Mouse (Mus musculus) retina, adult 2 months (tissue): ENCODE data around the gene Tox2.

Experiments used
- DNase-seq: peaks from one replicate; pipeline ENCODE4 v3.0.0-alpha.2; 2012; ENCODE audit warnings: low read depth, low spot score

Tox2 gene

GRCm38 (mm10) chr2:163202884-163203634 lies at the start of gene Tox2:
Gene Tox2 (plus strand): TSS chr2:163203125.
- no peak for DNase-seq

- no peak for DNase-seq
Observed at GRCm38 (mm10) chr2:163154673-163155072, 48.3 kb upstream of the Tox2 start.

GRCm38 (mm10) chr2:163158979-163159378 lies 43.9 kb upstream of the Tox2 start:
- no peak for DNase-seq

GRCm38 (mm10) chr2:163164461-163164990 lies 38.4 kb upstream of the Tox2 start:
- DNase-seq, result no peak

GRCm38 (mm10) chr2:163166067-163166805 lies 36.7 kb upstream of the Tox2 start:
- no peak for DNase-seq

- DNase-seq, result no peak
Observed at GRCm38 (mm10) chr2:163171891-163172290, 31.0 kb upstream of the Tox2 start.

- DNase-seq, result no peak
Observed at GRCm38 (mm10) chr2:163174066-163174465, 28.9 kb upstream of the Tox2 start.

- no peak for DNase-seq
Observed at GRCm38 (mm10) chr2:163175831-163176230, 27.1 kb upstream of the Tox2 start.

GRCm38 (mm10) chr2:163176502-163176901 lies 26.4 kb upstream of the Tox2 start:
- no peak for DNase-seq

- no peak for DNase-seq
Observed at GRCm38 (mm10) chr2:163187552-163187951, 15.4 kb upstream of the Tox2 start.

GRCm38 (mm10) chr2:163189596-163189995 lies 13.3 kb upstream of the Tox2 start:
- DNase-seq, result no peak

- no peak for DNase-seq
Observed at GRCm38 (mm10) chr2:163190004-163190441, 12.9 kb upstream of the Tox2 start.

GRCm38 (mm10) chr2:163192485-163192884 lies 10.4 kb upstream of the Tox2 start:
- DNase-seq, result no peak

GRCm38 (mm10) chr2:163194015-163194414 lies 8.9 kb upstream of the Tox2 start:
- DNase-seq, result no peak

- no peak for DNase-seq
Observed at GRCm38 (mm10) chr2:163194543-163194942, 8.4 kb upstream of the Tox2 start.

- no peak for DNase-seq
Observed at GRCm38 (mm10) chr2:163195106-163195833, 7.7 kb upstream of the Tox2 start.

- DNase-seq, result no peak
Observed at GRCm38 (mm10) chr2:163195834-163196145, 7.1 kb upstream of the Tox2 start.

- DNase-seq, result no peak
Observed at GRCm38 (mm10) chr2:163201897-163202296, 1.0 kb upstream of the Tox2 start.

GRCm38 (mm10) chr2:163202553-163202883 lies 407 bp upstream of the Tox2 start:
- no peak for DNase-seq

GRCm38 (mm10) chr2:163203635-163204547 lies 966 bp downstream of the Tox2 start:
- no peak for DNase-seq

GRCm38 (mm10) chr2:163204548-163205261 lies 1.8 kb downstream of the Tox2 start:
- no peak for DNase-seq
